Mouse (Mus musculus) heart, postnatal 0 days (tissue): ENCODE data around the gene Kptn. TPM values are rescaled to one million over a fixed set of nuclear protein-coding genes. Genes with fewer than 3 reads are reported as not detected.

ENCODE experiments used
- ATAC-seq: fragments of 200-750 bp; cut with Nextera tagmentation; 2 replicates; pipeline ENCODE4 v1.8.0; 2017; ENCODE audit warnings: low read depth, moderate number of reproducible peaks, moderate library complexity; ENCODE audit not compliant: insufficient read depth
- DNase-seq: peaks from one replicate; pipeline ENCODE4 v3.0.0-alpha.2; 2016; ENCODE audit warnings: low spot score
- H3K27ac ChIP-seq: fragments of 300-500 bp; sonication (generic); 2 replicates; pipeline ENCODE4 v1.5.1; 2014; ENCODE audit warnings: low read depth, mild to moderate bottlenecking
- H3K27me3 ChIP-seq: fragments of 300-500 bp; sonication (generic); 2 replicates; pipeline ENCODE4 v1.6.1; 2014; ENCODE audit warnings: low read length, mixed read lengths; ENCODE audit not compliant: control insufficient read depth, insufficient read depth
- H3K36me3 ChIP-seq: fragments of 300-500 bp; sonication (generic); replicated peaks from 2 replicates; pipeline ENCODE4 v1.6.1; 2014; ENCODE audit warnings: low read length, mixed read lengths; ENCODE audit not compliant: control insufficient read depth, insufficient read depth
- H3K4me1 ChIP-seq: fragments of 300-500 bp; sonication (generic); 2 replicates; pipeline ENCODE4 v1.6.1; 2014; ENCODE audit warnings: antibody characterized with exemption; ENCODE audit not compliant: control insufficient read depth, insufficient read depth
- H3K4me2 ChIP-seq: fragments of 300-500 bp; sonication (generic); 2 replicates; pipeline ENCODE4 v1.6.1; 2014; ENCODE audit warnings: low read depth, mild to moderate bottlenecking, low read length, moderate library complexity
- H3K4me3 ChIP-seq: fragments of 300-500 bp; sonication (generic); 2 replicates; pipeline ENCODE4 v1.5.1; 2014; ENCODE audit warnings: low read depth, low read length
- H3K9ac ChIP-seq: fragments of 300-500 bp; sonication (generic); replicated peaks from 2 replicates; pipeline ENCODE4 v1.6.1; 2014; ENCODE audit warnings: low read depth, low read length, mixed read lengths
- H3K9me3 ChIP-seq: fragments of 300-500 bp; sonication (generic); replicated peaks from 2 replicates; pipeline ENCODE4 v1.6.1; 2016; ENCODE audit warnings: low read length; ENCODE audit not compliant: control insufficient read depth
- CTCF ChIP-seq: IDR thresholded peaks from 2 replicates; pipeline ENCODE4 v1.5.1; 2016; ENCODE audit warnings: antibody characterized with exemption, control low read depth, low read depth
- EP300 ChIP-seq: IDR thresholded peaks from 2 replicates; pipeline ENCODE4 v1.6.1; 2016; ENCODE audit warnings: antibody characterized with exemption, low read depth
- WGBS: fragments of 180-500 bp; shearing (Covaris S2); extraction: QIAGEN DNeasy Blood & Tissue Kit; methylation state at CpG from one replicate; pipeline ENCODE4 v1.1.7; 2014; 5-methylcytosine and 5-hydroxymethylcytosine counted together
- polyA plus RNA-seq: library from polyadenylated mRNA; unstranded; fragments of >200 nt; fragmentation: Nextera tagmentation; extraction: Ambion mirVana; gene quantifications from 2 replicates; pipeline ENCODE4 v1.2.1, GENCODE M21; 2015
- total RNA-seq: library from RNA; depleted of rRNA; stranded (reverse); fragments of >200 nt; gene quantifications from 2 replicates; pipeline ENCODE4 v1.2.3, GENCODE M21; 2014; ENCODE audit warnings: low replicate concordance

Gene Kptn
- total and polyA plus RNA-seq, 2 experiments from 2014 or later: 26.2 to 40.1 TPM

- 23% methylated on average over 8 of the region's 8 CpGs for WGBS
- Histone ChIP-seq H3K27me3 (0 out of 2 replicates have a peak, but pooled peaks cover 11% of the 10 kb centered on the region), H3K36me3 (no peaks in the 10 kb centered on the region), H3K4me1 (peaks cover 4% of the 10 kb centered on the region; the same call in 1 of the 2 replicates), H3K4me2 (no peak overlapping the region), H3K9ac (no peak overlapping the region), H3K27ac (peak overlapping the region; percentile 57), H3K9me3 (no peaks in the 10 kb centered on the region), H3K4me3 (no peak overlapping the region)
- ATAC-seq (peak; percentile 75), DNase-seq (peak; percentile 62)
- TF ChIP-seq CTCF (no peak), EP300 (no peak)
Measured at GRCm38 (mm10) chr7:16156105-16156714, 36.5 kb downstream of the Kptn start.

GRCm38 (mm10) chr7:16158735-16159134 lies 39.0 kb downstream of the Kptn start:
- Histone ChIP-seq H3K27ac (no peak overlapping the region), H3K27me3 (0 out of 2 replicates have a peak, but pooled peaks cover 11% of the 10 kb centered on the region), H3K4me3 (no peak overlapping the region), H3K9ac (no peak overlapping the region), H3K4me1 (peaks cover 4% of the 10 kb centered on the region; the same call in 1 of the 2 replicates), H3K9me3 (no peaks in the 10 kb centered on the region), H3K4me2 (0 out of 2 replicates have a peak overlapping the region, but pooled peaks have one; percentile 23), H3K36me3 (no peaks in the 10 kb centered on the region)
- ATAC-seq: no peak
- DNase-seq: no peak
- WGBS: 11% methylated on average over 36 of the region's 39 CpGs
- TF ChIP-seq EP300: no peak
- TF ChIP-seq CTCF: no peak

GRCm38 (mm10) chr7:16160702-16161101 lies 41.0 kb downstream of the Kptn start:
- WGBS: 70% methylated on average over 3 of the region's 3 CpGs

GRCm38 (mm10) chr7:16161302-16161701 lies 41.6 kb downstream of the Kptn start:
- H3K9ac ChIP-seq: no peak overlapping the region
- no peak for TF ChIP-seq CTCF
- no peak for TF ChIP-seq EP300
- no peaks in the 10 kb centered on the region for H3K36me3 ChIP-seq
- H3K4me1 ChIP-seq: no peaks in the 10 kb centered on the region
- WGBS: 88% methylated on average over 9 of the region's 9 CpGs
- H3K27me3 ChIP-seq: 0 out of 2 replicates have a peak, but pooled peaks cover 11% of the 10 kb centered on the region
- DNase-seq (no peak), ATAC-seq (no peak)
- H3K9me3 ChIP-seq: no peaks in the 10 kb centered on the region
- no peak overlapping the region for H3K4me2 ChIP-seq
- no peak overlapping the region for H3K4me3 ChIP-seq
- no peak overlapping the region for H3K27ac ChIP-seq

More at GRCm38 (mm10) chr7:16160702-16161101, 41.0 kb downstream of the Kptn start:
- DNase-seq: no peak
- TF ChIP-seq EP300: no peak
- TF ChIP-seq CTCF: no peak
- Histone ChIP-seq H3K36me3 (no peaks in the 10 kb centered on the region), H3K27ac (no peak overlapping the region), H3K9me3 (no peaks in the 10 kb centered on the region), H3K4me1 (peaks cover 1% of the 10 kb centered on the region; the same call in 1 of the 2 replicates), H3K4me2 (no peak overlapping the region), H3K27me3 (0 out of 2 replicates have a peak, but pooled peaks cover 11% of the 10 kb centered on the region), H3K4me3 (no peak overlapping the region), H3K9ac (no peak overlapping the region)
- no peak for ATAC-seq

GRCm38 (mm10) chr7:16162036-16162435 lies 42.3 kb downstream of the Kptn start:
- 58% methylated on average over 7 of the region's 7 CpGs for WGBS
- Histone ChIP-seq H3K27me3 (0 out of 2 replicates have a peak, but pooled peaks cover 11% of the 10 kb centered on the region), H3K4me3 (no peak overlapping the region), H3K36me3 (no peaks in the 10 kb centered on the region), H3K4me1 (no peaks in the 10 kb centered on the region), H3K27ac (no peak overlapping the region), H3K9me3 (no peaks in the 10 kb centered on the region), H3K9ac (no peak overlapping the region), H3K4me2 (no peak overlapping the region)
- DNase-seq (no peak), ATAC-seq (no peak)
- TF ChIP-seq EP300 (no peak), CTCF (no peak)
